Mouse (Mus musculus) stomach, embryonic 15.5 days (tissue): Measurements from ENCODE around the gene Birc2. TPM values are rescaled to one million over a fixed set of nuclear protein-coding genes. Genes with fewer than 3 reads are reported as not detected.

Experiments
- ATAC-seq: fragments of 200-750 bp; cut with Nextera tagmentation; 2 replicates; pipeline ENCODE4 v1.8.0; 2017; ENCODE audit warnings: low read depth, moderate number of reproducible peaks, moderate TSS enrichment; ENCODE audit not compliant: insufficient read depth, low FRiP score
- H3K27ac ChIP-seq: fragments of 300-500 bp; sonication (generic); 2 replicates; pipeline ENCODE4 v1.5.1; 2015; ENCODE audit warnings: mild to moderate bottlenecking, inconsistent platforms
- H3K27me3 ChIP-seq: fragments of 300-500 bp; sonication (generic); replicated peaks from 2 replicates; pipeline ENCODE4 v1.6.1; 2015; ENCODE audit warnings: inconsistent platforms
- H3K36me3 ChIP-seq: fragments of 300-500 bp; sonication (generic); 2 replicates; pipeline ENCODE4 v1.6.1; 2015; ENCODE audit warnings: inconsistent platforms
- H3K4me1 ChIP-seq: fragments of 300-500 bp; sonication (generic); 2 replicates; pipeline ENCODE4 v1.6.1; 2015; ENCODE audit warnings: inconsistent platforms
- H3K4me2 ChIP-seq: fragments of 300-500 bp; sonication (generic); 2 replicates; pipeline ENCODE4 v1.6.1; 2015; ENCODE audit warnings: mild to moderate bottlenecking, inconsistent platforms
- H3K4me3 ChIP-seq: fragments of 300-500 bp; sonication (generic); replicated peaks from 2 replicates; pipeline ENCODE4 v1.5.1; 2015; ENCODE audit warnings: inconsistent platforms
- H3K9ac ChIP-seq: fragments of 300-500 bp; sonication (generic); 2 replicates; pipeline ENCODE4 v1.6.1; 2015; ENCODE audit warnings: inconsistent platforms
- H3K9me3 ChIP-seq: fragments of 300-500 bp; sonication (generic); 2 replicates; pipeline ENCODE4 v1.6.1; 2016; ENCODE audit warnings: inconsistent platforms
- WGBS: fragments of 180-500 bp; shearing (Covaris S2); methylation state at CpG from one replicate; pipeline ENCODE4 v1.1.7; 2015; 5-methylcytosine and 5-hydroxymethylcytosine counted together
- polyA plus RNA-seq: library from polyadenylated mRNA; unstranded; fragments of >200 nt; fragmentation: Nextera tagmentation; extraction: Ambion mirVana; gene quantifications from 2 replicates; pipeline ENCODE4 v1.2.1, GENCODE M21; 2015

Gene Birc2
- 34.8 and 35.6 TPM in 2 replicates for polyA plus RNA-seq

GRCm38 (mm10) chr9:7836905-7837805 is at the start of gene Birc2:
Birc2 (minus strand) TSS chr9:7837064.
- Histone ChIP-seq H3K9ac (peak within 1 kb of the TSS; percentile 73), H3K4me1 (peaks cover 9% of the 10 kb centered on the region; the same call in 1 of the 2 replicates), H3K9me3 (no peaks in the 10 kb centered on the region), H3K27me3 (no peaks in the 10 kb centered on the region), H3K4me2 (peak within 1 kb of the TSS; percentile 54), H3K4me3 (peak within 1 kb of the TSS; percentile 66), H3K36me3 (0 out of 2 replicates have a peak, but pooled peaks cover 7% of the 10 kb centered on the region), H3K27ac (peak within 1 kb of the TSS; percentile 98)
- WGBS: under 1% methylated on average over 68 of the region's 68 CpGs
- ATAC-seq: peak; percentile 98

DNA sequence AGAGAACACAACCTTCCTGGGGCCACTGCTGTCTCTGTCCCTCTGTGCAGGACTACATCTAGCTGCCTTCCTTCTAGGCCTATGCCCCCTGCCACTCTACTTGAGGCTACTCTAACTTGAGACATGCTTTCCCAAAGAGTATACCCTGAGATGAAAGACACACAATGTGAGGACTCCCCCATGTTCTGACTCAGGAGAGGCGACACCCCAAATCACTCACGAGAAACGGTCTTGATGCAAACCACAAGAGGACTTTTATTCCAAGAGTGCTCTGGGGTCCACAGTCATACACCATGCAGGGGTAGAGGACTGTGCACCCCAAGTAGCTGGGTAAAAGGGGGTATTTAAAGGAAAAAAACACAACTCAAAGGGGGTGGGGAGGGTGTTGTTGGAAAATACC is 47.5 kb upstream of the Birc2 start:
- H3K4me1 ChIP-seq: no peaks in the 10 kb centered on the region
- H3K36me3 ChIP-seq: no peaks in the 10 kb centered on the region
- WGBS: 97% methylated on average over 3 of the region's 3 CpGs
- no peaks in the 10 kb centered on the region for H3K27me3 ChIP-seq
- ATAC-seq: no peak
- no peak overlapping the region for H3K4me2 ChIP-seq
- H3K27ac ChIP-seq: no peak overlapping the region
- no peaks in the 10 kb centered on the region for H3K9me3 ChIP-seq
- no peak overlapping the region for H3K9ac ChIP-seq
- H3K4me3 ChIP-seq: no peak overlapping the region

GRCm38 (mm10) chr9:7882304-7882865 is 45.5 kb upstream of the Birc2 start:
- Histone ChIP-seq H3K27me3 (no peaks in the 10 kb centered on the region), H3K36me3 (no peaks in the 10 kb centered on the region), H3K9me3 (no peaks in the 10 kb centered on the region), H3K27ac (no peak overlapping the region), H3K4me1 (no peaks in the 10 kb centered on the region), H3K9ac (no peak overlapping the region), H3K4me3 (no peak overlapping the region), H3K4me2 (no peak overlapping the region)
- ATAC-seq: no peak
- 84% methylated on average over 1 of the region's 1 CpGs for WGBS

DNA sequence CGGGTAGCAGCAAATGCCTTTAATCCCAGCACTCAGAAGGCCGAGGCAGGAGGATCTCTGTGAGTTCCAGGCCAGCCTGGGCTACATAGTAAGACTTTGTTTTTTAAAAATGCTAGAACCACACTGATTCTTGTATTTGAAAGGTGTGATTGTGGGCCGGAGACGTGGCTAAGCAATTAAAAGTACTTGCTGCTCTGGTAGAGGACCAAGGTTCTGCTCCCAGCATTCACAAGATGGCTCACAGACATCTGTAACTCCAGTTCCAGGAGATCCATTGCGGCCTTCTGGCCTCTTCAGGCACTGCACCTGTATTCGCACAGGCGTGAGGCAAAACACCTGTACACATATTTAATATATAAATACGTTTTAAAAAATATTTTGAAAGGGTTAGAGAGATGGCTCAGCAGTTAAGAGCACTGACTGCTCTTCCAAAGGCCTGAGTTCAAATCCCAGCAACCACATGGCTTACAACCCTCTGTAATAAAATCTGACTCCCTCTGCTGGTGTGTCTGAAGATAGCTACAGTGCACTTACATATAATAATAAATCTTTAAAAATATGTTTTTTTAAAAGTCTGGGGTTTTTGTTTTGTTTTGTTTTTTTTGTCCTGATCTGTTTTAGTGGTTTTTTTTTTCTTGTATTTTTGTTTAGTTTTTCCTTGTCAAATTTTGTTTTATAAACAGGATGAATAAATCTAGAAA is 36.8 kb upstream of the Birc2 start:
- peak overlapping the region; percentile 86; the same call in 1 of the 2 replicates for H3K4me2 ChIP-seq
- WGBS: 92% methylated on average over 8 of the region's 8 CpGs

DNA sequence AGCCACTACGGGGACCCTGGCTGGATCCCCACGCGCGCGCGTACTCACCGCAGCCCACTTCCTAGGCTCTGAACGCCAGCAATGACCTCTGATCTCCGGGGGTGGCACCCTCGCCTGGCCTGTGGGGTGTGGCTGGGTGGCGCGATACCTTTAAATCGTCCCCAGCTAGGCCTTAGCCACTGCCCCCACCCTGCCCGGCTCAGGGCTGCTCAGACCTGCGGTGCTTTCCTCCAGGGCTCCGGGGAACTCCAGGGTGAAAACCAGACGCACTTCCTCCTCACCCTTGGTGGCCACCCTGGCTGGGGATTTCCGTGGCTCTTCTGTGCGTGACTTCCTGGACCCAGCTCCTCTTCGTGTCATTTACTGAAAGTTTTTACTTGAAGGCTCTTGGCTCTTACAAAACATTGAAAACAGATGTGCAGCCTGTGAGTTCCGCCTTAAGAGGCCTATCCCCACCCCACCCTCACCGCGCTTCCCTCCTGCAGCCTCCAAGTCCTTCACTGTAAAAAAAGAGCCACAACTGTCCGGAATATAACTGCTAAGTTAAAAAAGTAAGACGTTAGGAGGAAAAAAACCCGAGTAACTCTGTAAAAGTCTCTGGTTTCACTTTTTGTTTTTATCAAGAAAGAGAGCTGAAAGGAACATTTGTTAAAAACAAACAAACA is 36.0 kb upstream of the Birc2 start, which contains the start of gene Birc3:
TSS of gene Birc3 (minus strand) at position 412 of the 665 bp plus-strand sequence.
- H3K27me3 ChIP-seq: no peaks in the 10 kb centered on the region
- H3K9me3 ChIP-seq: no peaks in the 10 kb centered on the region
- no peaks in the 10 kb centered on the region for H3K36me3 ChIP-seq
- peak; percentile 93 for ATAC-seq
- H3K27ac ChIP-seq: peak within 1 kb of the TSS; percentile 80
- 3% methylated on average over 19 of the region's 26 CpGs for WGBS
- peak within 1 kb of the TSS; percentile 62 for H3K4me3 ChIP-seq
- H3K4me2 ChIP-seq: peak within 1 kb of the TSS; percentile 86
- no peaks in the 10 kb centered on the region; the same call in 1 of the 2 replicates for H3K4me1 ChIP-seq
- H3K9ac ChIP-seq: peak within 1 kb of the TSS; percentile 58; the same call in 1 of the 2 replicates

More for the DNA sequence above, 36.8 kb upstream of the Birc2 start:
- no peak overlapping the region for H3K4me3 ChIP-seq
- H3K4me1 ChIP-seq: no peaks in the 10 kb centered on the region; the same call in 1 of the 2 replicates
- no peak overlapping the region for H3K9ac ChIP-seq
- no peaks in the 10 kb centered on the region for H3K27me3 ChIP-seq
- ATAC-seq: no peak
- H3K9me3 ChIP-seq: no peaks in the 10 kb centered on the region
- H3K27ac ChIP-seq: no peak overlapping the region
- H3K36me3 ChIP-seq: no peaks in the 10 kb centered on the region

DNA sequence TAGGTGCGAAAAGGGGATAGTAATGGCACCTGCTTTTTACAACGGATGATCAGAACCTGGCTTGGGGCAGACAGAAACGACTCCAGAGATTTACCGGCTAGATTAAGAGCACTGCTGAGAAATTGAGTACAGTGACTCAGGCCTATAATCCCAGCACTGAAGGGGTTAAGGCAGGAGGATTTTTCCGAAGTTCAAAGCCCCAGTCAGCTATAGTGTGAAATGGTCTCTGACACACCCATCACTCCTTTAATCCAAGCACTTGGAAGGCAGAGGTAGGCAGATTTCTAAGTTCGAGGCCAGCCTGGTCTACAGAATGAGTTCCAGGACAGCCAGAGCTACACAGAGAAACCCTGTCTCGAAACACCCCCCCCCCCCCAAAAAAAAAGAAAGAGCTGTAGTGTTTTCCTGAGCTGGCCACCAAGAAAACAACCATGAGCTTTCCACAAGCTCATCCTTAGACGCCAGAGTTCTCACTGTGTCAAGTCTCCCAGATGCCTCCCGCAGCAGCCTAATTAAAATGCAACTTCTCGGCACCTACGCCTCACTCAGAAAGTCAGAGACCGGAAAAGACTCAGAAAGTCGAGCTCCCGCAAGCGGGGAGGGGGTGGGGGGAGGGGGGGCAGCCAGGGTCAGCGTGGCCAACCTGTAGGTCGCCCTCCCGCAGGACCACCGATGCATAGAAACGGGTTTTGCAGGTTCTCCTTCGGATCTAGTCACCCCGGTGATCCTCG is 35.3 kb upstream of the Birc2 start:
- H3K27ac ChIP-seq: peak overlapping the region; percentile 80
- WGBS: 17% methylated on average over 22 of the region's 23 CpGs
- no peaks in the 10 kb centered on the region; the same call in 1 of the 2 replicates for H3K4me1 ChIP-seq
- H3K9me3 ChIP-seq: no peaks in the 10 kb centered on the region
- no peaks in the 10 kb centered on the region for H3K27me3 ChIP-seq
- 0 out of 2 replicates have a peak, but pooled peaks have one; percentile 2 for ATAC-seq
- H3K36me3 ChIP-seq: peaks cover 4% of the 10 kb centered on the region; the same call in 1 of the 2 replicates
- H3K4me2 ChIP-seq: peak overlapping the region; percentile 86
- H3K9ac ChIP-seq: peak overlapping the region; percentile 58; the same call in 1 of the 2 replicates
- peak overlapping the region; percentile 62 for H3K4me3 ChIP-seq

DNA sequence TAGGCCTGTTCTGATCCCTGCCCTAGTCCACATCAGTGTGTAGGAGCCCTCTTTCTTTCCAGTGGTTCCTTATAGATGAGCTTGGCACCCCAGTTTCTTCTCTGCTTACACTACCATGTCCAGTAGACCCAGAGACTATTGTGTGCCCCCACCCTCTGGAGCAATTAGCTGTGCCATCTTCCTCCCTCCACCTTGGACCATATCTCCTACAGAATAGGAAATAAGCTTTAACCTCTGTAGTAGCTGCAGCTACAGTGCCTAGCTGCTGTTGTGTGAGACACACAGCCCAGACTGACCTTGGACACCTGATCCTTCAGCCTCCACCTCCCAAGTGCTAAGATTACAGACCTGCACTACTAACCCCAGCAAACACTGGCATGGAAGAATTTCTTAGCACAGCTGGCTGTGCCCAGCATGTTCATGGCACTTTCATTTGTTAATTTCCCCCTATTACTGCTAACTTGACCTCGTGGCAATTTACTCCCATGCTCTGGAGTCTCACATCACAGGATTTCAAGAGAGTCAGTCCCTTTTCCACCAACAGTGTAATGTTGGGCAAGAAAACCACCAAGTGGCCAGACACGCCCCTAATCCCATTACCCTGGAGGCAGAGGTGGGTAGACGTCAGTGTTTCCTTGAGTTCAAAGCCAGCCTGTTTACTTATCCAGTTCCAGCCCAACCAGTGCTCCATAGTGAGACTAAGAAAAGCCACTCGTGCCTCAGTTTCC is 34.6 kb upstream of the Birc2 start:
- Histone ChIP-seq H3K4me2 (peak overlapping the region; percentile 86), H3K9me3 (no peaks in the 10 kb centered on the region), H3K4me3 (peak overlapping the region; percentile 62), H3K4me1 (no peaks in the 10 kb centered on the region; the same call in 1 of the 2 replicates), H3K27me3 (no peaks in the 10 kb centered on the region), H3K9ac (no peak overlapping the region), H3K36me3 (peaks cover 5% of the 10 kb centered on the region; the same call in 1 of the 2 replicates), H3K27ac (peak overlapping the region; percentile 14; the same call in 1 of the 2 replicates)
- ATAC-seq: no peak
- WGBS: 59% methylated on average over 4 of the region's 4 CpGs

- 84% methylated on average over 10 of the region's 10 CpGs for WGBS
- ATAC-seq: no peak
Measured at GRCm38 (mm10) chr9:7870556-7871315, 33.9 kb upstream of the Birc2 start.

GRCm38 (mm10) chr9:7868838-7869491 is 32.1 kb upstream of the Birc2 start:
- H3K4me1 ChIP-seq: no peaks in the 10 kb centered on the region; the same call in 1 of the 2 replicates
- H3K27me3 ChIP-seq: no peaks in the 10 kb centered on the region
- peaks cover 5% of the 10 kb centered on the region; the same call in 1 of the 2 replicates for H3K36me3 ChIP-seq
- no peaks in the 10 kb centered on the region for H3K9me3 ChIP-seq
- no peak overlapping the region for H3K4me2 ChIP-seq
- no peak for ATAC-seq
- no peak overlapping the region for H3K4me3 ChIP-seq
- WGBS: 78% methylated on average over 4 of the region's 4 CpGs
- H3K9ac ChIP-seq: no peak overlapping the region
- no peak overlapping the region for H3K27ac ChIP-seq

More at GRCm38 (mm10) chr9:7870556-7871315, 33.9 kb upstream of the Birc2 start:
- no peak overlapping the region for H3K9ac ChIP-seq
- H3K4me2 ChIP-seq: peak overlapping the region; percentile 10; the same call in 1 of the 2 replicates
- H3K36me3 ChIP-seq: peaks cover 5% of the 10 kb centered on the region; the same call in 1 of the 2 replicates
- no peak overlapping the region for H3K4me3 ChIP-seq
- no peak overlapping the region for H3K27ac ChIP-seq
- no peaks in the 10 kb centered on the region for H3K27me3 ChIP-seq
- no peaks in the 10 kb centered on the region for H3K9me3 ChIP-seq
- H3K4me1 ChIP-seq: no peaks in the 10 kb centered on the region; the same call in 1 of the 2 replicates
